Mouse (Mus musculus): ENCODE measurements around the gene H2-M1. TPM values are rescaled to one million over a fixed set of nuclear protein-coding genes. Genes with fewer than 3 reads are reported as not detected.

The H2-M1 gene
- not detected in 2 replicates for polyA plus RNA-seq (2016; fragmentation: Nextera tagmentation; extraction: Ambion mirVana)

DNA sequence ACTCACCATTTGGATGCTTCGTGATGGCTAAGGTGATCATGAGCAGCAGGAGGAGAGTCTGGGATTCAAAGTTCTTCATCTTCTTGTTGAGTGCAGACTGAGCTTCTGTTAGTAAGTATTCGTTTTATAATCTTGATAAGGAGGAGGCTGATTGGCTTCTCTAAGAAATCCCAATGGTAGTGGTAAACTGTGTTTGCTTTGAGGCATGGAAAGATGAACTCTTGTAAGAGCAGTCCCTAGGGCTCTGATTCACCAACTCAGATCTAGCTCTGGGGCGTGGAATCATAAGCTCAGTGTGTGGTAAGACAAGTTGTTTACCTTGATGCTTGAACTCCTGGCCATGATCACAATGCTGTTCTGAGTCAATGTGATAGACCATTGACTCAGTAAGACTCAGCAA is at the start of gene H2-M1:
H2-M1 (minus strand) TSS at position 101 of the 400 bp plus-strand sequence.
- Histone ChIP-seq H3K9me3 (no peaks in the 10 kb centered on the region), H3K9ac (replicated peaks) (no peak within 1 kb of the TSS), H3K27ac (replicated peaks) (no peak within 1 kb of the TSS), H3K4me2 (replicated peaks) (no peak within 1 kb of the TSS), H3K27me3 (no peaks in the 10 kb centered on the region), H3K4me3 (no peak within 1 kb of the TSS), H3K36me3 (no peaks in the 10 kb centered on the region), H3K4me1 (no peaks in the 10 kb centered on the region)
- no peak for ATAC-seq (ENCODE audit: low FRiP score, low read depth)
- 74% methylated on average over 3 of the region's 3 CpGs for WGBS

DNA sequence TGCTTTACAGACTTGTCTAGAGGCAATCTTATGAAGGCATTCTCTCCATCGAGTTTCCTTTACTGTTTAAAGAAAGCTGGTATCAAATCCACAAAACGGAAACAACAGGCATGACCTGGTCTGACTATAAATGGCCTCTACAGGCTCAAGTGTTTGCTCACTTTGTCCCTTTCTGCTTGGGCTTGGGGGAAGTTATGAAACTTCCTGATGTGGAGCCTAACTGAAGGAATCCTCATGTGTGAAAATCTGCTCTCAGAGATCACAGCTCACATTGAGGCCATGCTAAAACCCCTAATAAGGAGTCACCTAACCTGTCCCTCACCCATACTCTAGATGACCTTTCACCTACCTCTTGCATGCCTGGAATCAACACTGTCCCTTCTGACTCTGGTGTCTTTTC is 25.7 kb upstream of the H2-M1 start:
- WGBS: 69% methylated on average over 2 of the region's 2 CpGs
- H3K36me3 ChIP-seq: no peaks in the 10 kb centered on the region
- no peak overlapping the region for H3K9ac ChIP-seq (replicated peaks)
- no peaks in the 10 kb centered on the region for H3K9me3 ChIP-seq
- ATAC-seq (ENCODE audit: low FRiP score, low read depth): no peak
- H3K4me3 ChIP-seq: no peak overlapping the region
- no peaks in the 10 kb centered on the region for H3K4me1 ChIP-seq
- H3K4me2 ChIP-seq (replicated peaks): no peak overlapping the region
- H3K27ac ChIP-seq (replicated peaks): no peak overlapping the region
- H3K27me3 ChIP-seq: no peaks in the 10 kb centered on the region

DNA sequence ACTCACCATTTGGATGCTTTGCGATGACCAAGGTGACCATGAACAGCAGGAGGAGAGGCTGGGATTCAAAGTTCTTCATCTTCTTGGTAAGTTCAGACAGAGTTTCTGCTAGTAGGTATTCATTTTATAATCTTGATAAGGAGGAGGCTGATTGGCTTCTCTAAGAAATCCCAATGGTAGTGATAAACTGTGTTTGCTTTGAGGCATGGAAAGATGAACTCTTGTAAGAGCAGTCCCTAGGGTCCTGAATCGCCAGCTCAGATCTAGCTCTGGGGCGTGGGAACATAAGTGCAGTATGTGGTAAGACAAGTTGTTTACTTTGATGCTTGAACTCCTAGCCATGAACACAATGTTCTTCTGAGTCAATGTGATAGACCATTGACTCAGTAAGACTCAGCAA is 29.5 kb downstream of the H2-M1 start, which contains the start of gene H2-M9:
H2-M9 (minus strand) TSS at position 101 of the 400 bp plus-strand sequence.
- Histone ChIP-seq H3K4me2 (replicated peaks) (no peak within 1 kb of the TSS), H3K27me3 (no peaks in the 10 kb centered on the region), H3K36me3 (no peaks in the 10 kb centered on the region), H3K4me3 (no peak within 1 kb of the TSS), H3K4me1 (no peaks in the 10 kb centered on the region), H3K27ac (replicated peaks) (no peak within 1 kb of the TSS), H3K9ac (replicated peaks) (no peak within 1 kb of the TSS), H3K9me3 (no peaks in the 10 kb centered on the region)
- 89% methylated on average over 3 of the region's 3 CpGs for WGBS
- no peak for ATAC-seq (ENCODE audit: low FRiP score, low read depth)

Other genes starting within 250 kb of the H2-M1 start
- gene H2-M10.4, start 209.9 kb downstream of the H2-M1 start, polyA plus RNA-seq (2016; fragmentation: Nextera tagmentation; extraction: Ambion mirVana): not detected in 2 replicates
- gene H2-M11, start 125.1 kb downstream of the H2-M1 start, polyA plus RNA-seq (2016; fragmentation: Nextera tagmentation; extraction: Ambion mirVana): not detected in 2 replicates
- gene H2-M9, start 29.6 kb downstream of the H2-M1 start, polyA plus RNA-seq (2016; fragmentation: Nextera tagmentation; extraction: Ambion mirVana): not detected in 2 replicates
- not detected in 2 replicates for gene H2-M10.5, start 100.7 kb upstream of the H2-M1 start, polyA plus RNA-seq (2016; fragmentation: Nextera tagmentation; extraction: Ambion mirVana)
- gene H2-M10.6, start 140.0 kb upstream of the H2-M1 start, polyA plus RNA-seq (2016; fragmentation: Nextera tagmentation; extraction: Ambion mirVana): not detected in 2 replicates
- gene Trim26, start 164.9 kb upstream of the H2-M1 start, polyA plus RNA-seq (2016; fragmentation: Nextera tagmentation; extraction: Ambion mirVana): 48.9 and 49.0 TPM in 2 replicates
- 0.21 and 0.56 TPM in 2 replicates for gene Trim15, start 195.0 kb upstream of the H2-M1 start, polyA plus RNA-seq (2016; fragmentation: Nextera tagmentation; extraction: Ambion mirVana)
- 6.2 and 7.3 TPM in 2 replicates for gene Trim10, start 197.4 kb upstream of the H2-M1 start, polyA plus RNA-seq (2016; fragmentation: Nextera tagmentation; extraction: Ambion mirVana)
- gene Trim40, start 217.9 kb upstream of the H2-M1 start, polyA plus RNA-seq (2016; fragmentation: Nextera tagmentation; extraction: Ambion mirVana): not detected in 2 replicates
- not detected in 2 replicates for gene Trim31, start 225.9 kb upstream of the H2-M1 start, polyA plus RNA-seq (2016; fragmentation: Nextera tagmentation; extraction: Ambion mirVana)